Mouse (Mus musculus) embryonic facial prominence, embryonic 12.5 days (tissue): ENCODE data around the gene Rpl38. TPM values are rescaled to one million over a fixed set of nuclear protein-coding genes. Genes with fewer than 3 reads are reported as not detected.

Source experiments
- ATAC-seq: fragments of 200-750 bp; cut with Nextera tagmentation; 2 replicates; pipeline ENCODE4 v1.8.0; 2017; ENCODE audit not compliant: insufficient number of reproducible peaks, insufficient read depth, low FRiP score, low TSS enrichment
- H3K27ac ChIP-seq: fragments of 300-500 bp; sonication (generic); 2 replicates; pipeline ENCODE4 v1.5.1; 2016; ENCODE audit warnings: mild to moderate bottlenecking
- H3K27me3 ChIP-seq: fragments of 300-500 bp; sonication (generic); 2 replicates; pipeline ENCODE4 v1.6.1; 2016; ENCODE audit warnings: mild to moderate bottlenecking, moderate library complexity
- H3K36me3 ChIP-seq: fragments of 300-500 bp; sonication (generic); 2 replicates; pipeline ENCODE4 v1.6.1; 2016; ENCODE audit warnings: mild to moderate bottlenecking
- H3K4me1 ChIP-seq: fragments of 300-500 bp; sonication (generic); 2 replicates; pipeline ENCODE4 v1.6.1; 2016
- H3K4me2 ChIP-seq: fragments of 300-500 bp; sonication (generic); replicated peaks from 2 replicates; pipeline ENCODE4 v1.6.1; 2016; ENCODE audit warnings: mild to moderate bottlenecking, moderate library complexity
- H3K4me3 ChIP-seq: fragments of 300-500 bp; sonication (generic); 2 replicates; pipeline ENCODE4 v1.5.1; 2016; ENCODE audit warnings: mild to moderate bottlenecking
- H3K9ac ChIP-seq: fragments of 300-500 bp; sonication (generic); 2 replicates; pipeline ENCODE4 v1.6.1; 2016; ENCODE audit warnings: mild to moderate bottlenecking, moderate library complexity
- H3K9me3 ChIP-seq: fragments of 300-500 bp; sonication (generic); 2 replicates; pipeline ENCODE4 v1.6.1; 2016; ENCODE audit warnings: mild to moderate bottlenecking, moderate library complexity
- WGBS: fragments of 180-500 bp; shearing (Covaris S2); methylation state at CpG from one replicate; pipeline ENCODE4 v1.1.7; 2016; 5-methylcytosine and 5-hydroxymethylcytosine counted together
- polyA plus RNA-seq: library from polyadenylated mRNA; unstranded; fragments of >200 nt; fragmentation: Nextera tagmentation; extraction: Ambion mirVana; gene quantifications from 2 replicates; pipeline ENCODE4 v1.2.1, GENCODE M21; 2016

Gene Rpl38
- polyA plus RNA-seq, 1 experiment from 2014 or later, result 893 TPM

DNA sequence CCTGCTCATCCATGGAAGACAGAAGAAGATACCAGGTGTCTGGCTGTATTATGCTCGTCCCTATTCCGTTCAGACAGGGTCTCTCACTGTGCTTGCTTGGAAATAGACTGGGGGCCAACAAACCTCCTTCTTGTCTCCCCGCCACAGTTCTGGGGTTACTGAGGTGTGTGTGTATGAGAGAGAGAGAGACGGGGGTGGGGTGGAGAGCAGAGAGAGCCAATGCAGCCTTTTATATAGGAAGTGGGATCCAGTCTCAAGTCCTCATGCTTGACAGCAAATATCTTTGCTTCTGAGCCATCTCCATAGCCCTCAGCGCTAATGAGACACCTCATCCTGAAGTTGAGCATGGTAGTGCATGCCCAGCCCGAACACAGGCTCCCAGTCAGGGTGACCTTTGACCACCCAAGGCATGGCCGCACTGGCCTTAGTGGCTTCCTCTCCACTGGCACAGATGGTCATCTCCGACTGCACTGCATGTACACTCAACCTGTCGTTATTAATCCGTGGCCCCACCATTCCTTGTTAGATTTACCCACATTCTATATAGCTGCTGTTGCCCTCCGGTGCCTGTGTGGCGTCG, 14.1 kb downstream of the Rpl38 start:
- ATAC-seq, result no peak
- no peaks in the 10 kb centered on the region for H3K9me3 ChIP-seq
- H3K4me2 ChIP-seq, result no peak overlapping the region
- no peak overlapping the region for H3K27ac ChIP-seq
- H3K9ac ChIP-seq, result no peak overlapping the region
- no peaks in the 10 kb centered on the region for H3K27me3 ChIP-seq
- WGBS, result 86% methylated on average over 13 of the region's 13 CpGs
- H3K4me1 ChIP-seq, result peaks cover 37% of the 10 kb centered on the region
- no peak overlapping the region for H3K4me3 ChIP-seq
- 0 out of 2 replicates have a peak, but pooled peaks cover 5% of the 10 kb centered on the region for H3K36me3 ChIP-seq

DNA sequence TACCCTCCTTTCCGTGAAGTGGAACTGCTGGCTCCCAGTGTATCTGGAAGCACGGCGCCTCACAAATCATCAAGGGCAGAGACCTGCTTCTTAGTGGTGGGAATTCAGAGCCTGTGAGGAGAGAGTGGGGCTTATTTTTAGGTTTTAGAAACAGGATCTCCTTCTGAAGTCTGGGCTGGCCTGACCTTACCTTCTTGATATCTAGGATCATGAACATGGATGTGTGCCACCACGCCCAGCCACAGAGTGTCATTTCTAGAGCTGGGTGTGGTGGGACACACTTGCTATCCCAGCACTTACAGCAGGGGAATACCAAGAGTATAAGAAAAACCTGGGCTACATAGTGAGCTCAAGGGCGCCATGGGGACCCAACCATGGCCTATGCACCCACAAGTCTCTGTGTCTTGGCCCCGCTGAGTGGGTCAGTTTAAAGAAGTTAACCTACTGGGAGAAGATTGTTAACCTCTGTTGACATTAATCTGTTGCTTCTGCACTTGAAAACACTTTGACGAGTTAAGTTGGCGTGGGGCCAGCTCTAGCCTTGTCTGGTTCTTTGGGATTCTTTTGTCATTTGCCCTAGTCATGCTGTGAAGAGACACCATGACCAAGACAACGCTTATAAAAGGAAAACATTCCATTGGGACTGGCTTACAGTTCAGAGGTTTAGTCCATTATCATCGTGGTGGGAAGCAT, 14.9 kb downstream of the Rpl38 start:
- H3K4me2 ChIP-seq, result no peak overlapping the region
- no peak overlapping the region for H3K9ac ChIP-seq
- H3K27ac ChIP-seq, result no peak overlapping the region
- no peak overlapping the region for H3K4me3 ChIP-seq
- ATAC-seq, result no peak
- H3K4me1 ChIP-seq, result peaks cover 41% of the 10 kb centered on the region
- H3K36me3 ChIP-seq, result 0 out of 2 replicates have a peak, but pooled peaks cover 5% of the 10 kb centered on the region
- whole genome bisulfite sequencing, result 88% methylated on average over 10 of the region's 10 CpGs
- no peaks in the 10 kb centered on the region for H3K9me3 ChIP-seq
- H3K27me3 ChIP-seq, result no peaks in the 10 kb centered on the region

DNA sequence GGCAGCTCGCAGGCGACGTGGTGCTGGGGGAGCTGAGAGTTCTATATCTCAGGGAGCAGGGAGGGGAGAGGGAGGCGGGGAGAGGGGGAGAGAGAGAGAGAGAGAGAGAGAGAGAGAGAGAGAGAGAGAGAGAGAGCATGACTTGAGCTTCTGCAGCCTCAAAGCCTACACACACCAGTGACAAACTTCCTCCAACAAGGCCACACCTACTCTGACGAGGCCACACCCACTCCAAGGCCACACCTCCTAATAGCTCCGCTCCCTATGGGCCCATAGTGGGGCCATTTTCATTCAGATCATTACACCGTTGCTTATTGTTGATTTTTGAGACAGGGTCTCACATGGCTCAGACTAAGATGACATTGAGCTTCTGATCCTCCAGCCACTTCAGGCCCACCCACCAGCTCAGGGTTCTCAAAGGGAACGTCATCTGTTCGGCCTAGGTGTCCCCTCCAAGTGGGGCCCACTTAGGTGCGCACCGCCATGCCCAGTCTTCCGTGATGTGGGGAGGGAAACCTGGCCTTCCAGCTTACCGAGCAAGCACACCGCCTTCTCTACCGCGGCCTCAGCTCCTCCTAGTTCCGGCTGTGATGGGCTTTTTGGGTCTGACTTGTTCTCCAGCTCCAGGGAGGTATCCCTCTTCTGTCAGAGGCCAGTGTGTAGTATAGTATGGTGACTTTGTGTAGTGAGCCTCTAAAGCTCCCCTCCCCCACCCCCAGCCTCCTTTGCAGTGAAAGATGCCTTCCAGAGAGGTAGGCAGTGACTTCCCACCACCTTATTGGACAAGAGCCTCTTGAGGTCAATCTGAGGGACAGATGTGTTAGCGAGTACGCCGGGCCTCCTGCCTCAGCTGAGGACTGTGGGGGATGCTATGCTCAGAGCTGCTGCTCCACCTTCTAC, 15.6 kb downstream of the Rpl38 start:
- Histone ChIP-seq H3K36me3 (0 out of 2 replicates have a peak, but pooled peaks cover 5% of the 10 kb centered on the region), H3K4me2 (no peak overlapping the region), H3K27ac (peak overlapping the region; percentile 18; the same call in 1 of the 2 replicates), H3K4me1 (peaks cover 40% of the 10 kb centered on the region), H3K27me3 (no peaks in the 10 kb centered on the region), H3K4me3 (no peak overlapping the region), H3K9me3 (no peaks in the 10 kb centered on the region), H3K9ac (no peak overlapping the region)
- ATAC-seq, result no peak
- 74% methylated on average over 20 of the region's 20 CpGs for WGBS

DNA sequence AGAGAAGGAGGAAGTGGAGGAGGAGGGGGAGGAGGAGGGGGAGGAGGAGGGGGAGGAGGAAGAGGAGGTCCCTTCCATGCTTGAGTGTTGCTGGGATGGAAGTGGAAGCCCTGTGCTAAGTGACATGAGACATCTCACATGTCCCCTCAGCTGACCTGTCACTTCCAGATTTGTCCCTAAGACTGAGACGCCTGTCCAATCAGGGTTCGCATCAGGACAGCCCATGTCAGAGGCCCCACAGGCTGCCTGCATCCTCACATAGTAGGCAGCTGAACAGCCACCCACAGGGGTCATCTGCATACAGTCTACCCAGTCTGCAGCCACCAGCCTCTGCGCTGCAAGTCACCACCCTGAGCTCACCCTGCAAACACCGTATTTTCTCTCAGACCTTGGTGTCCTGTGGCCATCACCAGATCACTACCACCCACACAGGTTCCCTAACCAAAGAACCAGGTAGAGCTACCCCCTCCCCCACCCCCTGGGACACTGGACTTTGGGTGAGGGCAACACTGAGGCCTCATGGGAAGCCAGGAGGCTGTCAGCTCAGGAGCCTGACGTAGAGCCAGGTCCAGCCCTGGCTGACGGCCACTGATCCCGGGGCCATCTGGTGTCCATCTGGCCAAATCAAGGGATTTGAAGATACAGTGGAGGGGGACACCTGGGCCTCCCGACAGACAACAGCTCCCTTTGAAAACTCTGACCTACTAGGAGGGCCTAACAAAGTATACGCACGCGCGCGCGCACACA, 16.5 kb downstream of the Rpl38 start:
- 46% methylated on average over 8 of the region's 14 CpGs for WGBS
- H3K4me3 ChIP-seq, result no peak overlapping the region
- H3K4me1 ChIP-seq, result peaks cover 32% of the 10 kb centered on the region
- H3K36me3 ChIP-seq, result 0 out of 2 replicates have a peak, but pooled peaks cover 7% of the 10 kb centered on the region
- H3K27ac ChIP-seq, result peak overlapping the region; percentile 18
- no peaks in the 10 kb centered on the region for H3K27me3 ChIP-seq
- no peak overlapping the region for H3K4me2 ChIP-seq
- no peak for ATAC-seq
- H3K9me3 ChIP-seq, result no peaks in the 10 kb centered on the region
- no peak overlapping the region for H3K9ac ChIP-seq

DNA sequence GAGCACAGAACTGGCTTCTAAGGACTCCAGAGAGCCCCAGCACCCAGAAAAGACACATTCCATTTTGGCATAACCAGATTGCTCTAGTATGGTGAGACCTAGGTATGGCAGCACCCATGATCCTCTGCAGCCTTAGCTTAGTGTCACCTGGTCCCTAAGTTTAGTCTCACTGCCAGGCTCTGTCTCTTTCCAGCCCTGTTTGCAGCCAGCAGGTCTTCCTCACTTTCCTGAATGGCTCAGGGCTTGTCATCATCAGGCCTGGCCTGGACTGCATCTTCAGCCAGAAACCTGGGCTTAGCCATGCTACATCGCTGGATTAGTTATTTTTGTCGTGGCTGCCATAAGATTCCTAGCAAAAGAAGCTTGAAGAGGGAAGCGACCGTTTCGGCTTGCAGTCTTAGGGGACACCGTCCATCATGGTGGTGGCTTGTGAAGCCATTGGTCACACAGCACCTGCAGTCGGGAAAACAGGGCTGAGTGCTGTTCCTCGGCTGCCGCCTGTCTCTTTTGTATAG, 17.3 kb downstream of the Rpl38 start:
- H3K27ac ChIP-seq, result peak overlapping the region; percentile 18; the same call in 1 of the 2 replicates
- H3K9ac ChIP-seq, result no peak overlapping the region
- ATAC-seq, result no peak
- H3K4me2 ChIP-seq, result no peak overlapping the region
- no peaks in the 10 kb centered on the region for H3K9me3 ChIP-seq
- 83% methylated on average over 9 of the region's 9 CpGs for WGBS
- H3K4me1 ChIP-seq, result peaks cover 32% of the 10 kb centered on the region
- no peak overlapping the region for H3K4me3 ChIP-seq
- peaks cover 15% of the 10 kb centered on the region; the same call in 1 of the 2 replicates for H3K36me3 ChIP-seq
- H3K27me3 ChIP-seq, result no peaks in the 10 kb centered on the region

DNA sequence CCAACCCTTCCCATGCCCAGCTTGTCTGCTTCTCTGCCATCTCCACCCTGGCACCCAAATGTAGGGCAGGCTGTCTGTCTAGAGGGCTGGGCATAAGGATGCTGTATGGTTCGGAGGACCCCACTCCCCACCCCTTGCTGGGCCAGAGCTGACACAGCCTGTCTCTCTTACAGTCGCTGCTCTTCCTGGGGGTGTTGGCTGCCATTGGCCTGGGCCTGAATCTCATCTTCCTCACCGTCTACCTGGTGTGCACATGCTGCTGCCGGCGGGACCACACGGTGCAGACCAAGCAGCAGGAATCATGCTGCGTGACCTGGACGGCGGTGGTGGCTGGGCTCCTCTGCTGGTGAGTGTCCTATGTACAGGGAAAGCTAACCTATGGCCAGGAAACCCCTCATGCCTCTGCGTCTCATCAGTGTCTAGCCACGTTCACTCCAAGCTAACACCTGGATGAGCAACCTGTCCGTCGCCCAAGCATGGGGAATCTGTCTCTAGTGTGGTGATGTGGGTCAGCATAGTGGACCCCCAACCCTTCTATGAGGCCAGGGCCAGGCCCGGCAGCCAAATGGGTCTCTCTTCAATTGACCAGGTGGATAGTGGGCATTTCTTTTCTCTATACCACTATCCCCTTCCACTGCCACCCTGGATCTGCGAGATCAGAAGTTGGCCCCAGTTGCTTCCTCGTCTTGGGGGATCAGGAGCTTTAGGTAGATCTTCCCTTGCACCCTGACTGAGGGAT, 18.1 kb downstream of the Rpl38 start:
- H3K9ac ChIP-seq, result no peak overlapping the region
- no peaks in the 10 kb centered on the region for H3K9me3 ChIP-seq
- H3K36me3 ChIP-seq, result peaks cover 15% of the 10 kb centered on the region; the same call in 1 of the 2 replicates
- no peaks in the 10 kb centered on the region for H3K27me3 ChIP-seq
- ATAC-seq, result no peak
- WGBS, result 91% methylated on average over 16 of the region's 16 CpGs
- no peak overlapping the region for H3K4me2 ChIP-seq
- H3K27ac ChIP-seq, result 0 out of 2 replicates have a peak overlapping the region, but pooled peaks have one; percentile 1
- no peak overlapping the region for H3K4me3 ChIP-seq
- H3K4me1 ChIP-seq, result peaks cover 32% of the 10 kb centered on the region

DNA sequence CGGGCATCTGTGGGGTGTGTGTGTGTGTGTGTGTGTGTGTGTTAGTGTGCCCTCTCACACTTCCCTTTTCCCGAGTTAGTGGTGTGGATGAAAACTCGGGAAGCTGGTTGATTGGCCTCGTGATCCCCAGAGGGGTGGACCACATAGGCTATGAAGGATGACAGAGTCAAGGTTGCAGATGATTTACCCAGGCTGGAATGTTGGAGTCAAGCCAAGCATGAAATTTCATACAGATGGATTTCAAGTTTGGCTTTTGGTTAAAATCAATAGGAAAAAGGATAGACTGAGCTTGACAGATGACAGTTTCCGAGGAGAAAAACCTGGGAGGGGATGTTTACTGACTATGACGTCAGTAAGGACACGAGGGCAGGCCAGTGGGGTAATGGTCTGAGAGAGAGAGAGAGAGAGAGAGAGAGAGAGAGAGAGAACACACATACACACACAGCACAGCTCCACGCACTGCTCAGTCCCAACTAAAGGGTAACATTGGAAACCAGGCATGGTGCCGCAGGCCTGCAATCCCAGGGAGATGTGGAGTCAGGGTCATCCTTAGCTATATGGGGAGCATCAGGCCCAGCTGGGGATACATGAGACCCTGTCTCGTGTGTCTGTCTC, 19.4 kb downstream of the Rpl38 start:
- peaks cover 15% of the 10 kb centered on the region; the same call in 1 of the 2 replicates for H3K36me3 ChIP-seq
- H3K4me3 ChIP-seq, result no peak overlapping the region
- no peaks in the 10 kb centered on the region for H3K27me3 ChIP-seq
- peak overlapping the region; percentile 88 for H3K27ac ChIP-seq
- no peak overlapping the region for H3K4me2 ChIP-seq
- no peak for ATAC-seq
- WGBS, result 31% methylated on average over 10 of the region's 10 CpGs
- H3K4me1 ChIP-seq, result peaks cover 34% of the 10 kb centered on the region
- no peak overlapping the region for H3K9ac ChIP-seq
- no peaks in the 10 kb centered on the region for H3K9me3 ChIP-seq

DNA sequence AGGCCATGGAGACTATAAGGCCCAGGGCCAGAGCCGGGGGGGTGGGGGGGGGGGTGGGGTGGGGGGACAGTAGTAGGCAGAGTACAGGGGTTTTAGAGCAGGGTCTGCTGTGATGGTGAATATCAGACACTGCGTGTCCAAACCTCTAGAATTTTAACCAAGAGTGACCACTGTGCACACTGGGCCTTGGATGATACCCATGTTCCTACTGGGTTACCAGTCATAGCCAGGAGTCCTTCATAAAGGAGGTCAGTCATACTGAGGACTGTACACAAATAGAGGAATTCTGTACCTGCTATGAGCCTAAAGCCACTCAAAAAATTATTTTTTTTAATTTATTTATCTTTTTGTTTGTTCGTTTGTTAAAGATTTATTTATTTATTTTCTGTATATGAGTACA, 20.4 kb downstream of the Rpl38 start:
- H3K9me3 ChIP-seq, result no peaks in the 10 kb centered on the region
- WGBS, result 89% methylated on average over 3 of the region's 3 CpGs
- H3K4me3 ChIP-seq, result no peak overlapping the region
- H3K4me2 ChIP-seq, result no peak overlapping the region
- no peaks in the 10 kb centered on the region for H3K27me3 ChIP-seq
- ATAC-seq, result no peak
- no peak overlapping the region for H3K9ac ChIP-seq
- H3K36me3 ChIP-seq, result peaks cover 15% of the 10 kb centered on the region; the same call in 1 of the 2 replicates
- H3K27ac ChIP-seq, result no peak overlapping the region
- H3K4me1 ChIP-seq, result peaks cover 32% of the 10 kb centered on the region

DNA sequence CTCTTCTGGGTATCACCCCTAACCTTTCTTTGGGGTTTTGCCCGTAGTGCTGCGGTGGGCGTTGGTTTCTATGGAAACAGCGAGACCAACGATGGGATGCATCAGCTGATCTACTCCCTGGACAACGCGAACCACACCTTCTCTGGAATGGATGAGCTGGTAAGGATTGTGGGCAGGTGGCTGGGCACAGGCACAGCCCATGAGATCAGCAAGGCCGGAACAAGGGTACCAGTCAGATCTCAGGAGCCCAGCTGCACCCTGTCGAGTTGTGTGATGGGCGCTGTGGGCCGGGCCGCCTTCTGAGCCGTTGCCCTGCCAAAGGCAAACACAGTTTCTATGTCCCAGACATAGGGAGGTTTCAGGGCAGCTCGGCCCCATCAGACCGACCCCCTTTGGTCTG, 21.9 kb downstream of the Rpl38 start:
- Histone ChIP-seq H3K36me3 (peaks cover 18% of the 10 kb centered on the region; the same call in 1 of the 2 replicates), H3K4me2 (no peak overlapping the region), H3K27ac (no peak overlapping the region), H3K27me3 (no peaks in the 10 kb centered on the region), H3K4me1 (peaks cover 21% of the 10 kb centered on the region), H3K9ac (no peak overlapping the region), H3K4me3 (no peak overlapping the region), H3K9me3 (no peaks in the 10 kb centered on the region)
- no peak for ATAC-seq
- 91% methylated on average over 15 of the region's 15 CpGs for WGBS

DNA sequence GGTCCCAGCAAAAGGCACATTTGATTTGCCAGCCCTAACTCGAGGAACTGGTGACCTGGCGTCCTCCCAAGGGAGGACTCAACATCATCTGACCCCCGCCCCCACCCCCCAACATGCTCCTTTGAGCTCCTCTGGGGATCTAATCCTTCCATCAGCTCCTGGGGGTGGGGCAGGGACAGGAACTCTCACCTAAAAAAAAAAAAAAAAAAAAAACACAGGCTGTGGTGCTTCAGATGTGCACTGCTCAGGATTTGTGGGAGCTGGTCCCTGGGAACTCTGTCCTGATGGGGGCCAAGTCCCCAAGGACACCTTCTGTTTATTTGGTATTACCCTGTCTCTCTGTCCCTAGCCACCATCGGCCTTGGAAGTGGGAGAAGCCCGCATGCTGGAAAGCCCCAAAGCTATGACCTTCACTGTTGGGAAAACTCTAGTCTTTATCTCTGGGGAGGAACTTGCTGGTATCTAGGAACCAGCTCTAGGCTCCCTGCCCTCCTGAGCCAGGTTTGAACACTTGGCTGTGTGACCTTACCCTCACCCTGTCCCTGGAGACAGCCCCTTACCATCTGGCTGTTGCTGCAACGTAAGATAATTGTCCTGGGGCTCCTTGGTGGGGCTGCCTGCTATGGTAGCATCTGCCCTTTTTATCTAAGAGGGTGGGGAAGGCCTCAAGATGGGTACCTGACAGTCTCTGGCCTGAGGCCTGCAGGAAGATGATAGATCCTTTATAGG, 23.3 kb downstream of the Rpl38 start:
- no peak for ATAC-seq
- Histone ChIP-seq H3K36me3 (peaks cover 20% of the 10 kb centered on the region; the same call in 1 of the 2 replicates), H3K27me3 (no peaks in the 10 kb centered on the region), H3K4me1 (peaks cover 16% of the 10 kb centered on the region), H3K27ac (no peak overlapping the region), H3K4me2 (no peak overlapping the region), H3K4me3 (no peak overlapping the region), H3K9me3 (no peaks in the 10 kb centered on the region), H3K9ac (no peak overlapping the region)
- WGBS, result 65% methylated on average over 6 of the region's 6 CpGs
